Mouse (Mus musculus): ENCODE measurements at regions not wholly inside any gene's neighbourhood (a gene's known extent, or its start where the extent isn't known, plus 50 kb on each side); places are given as distances from the start of the nearest gene placed in this dataset.
A peak's percentile ranks its signal among the peaks of the same experiment; 100 is the strongest.

GRCm38 (mm10) chr13:107394451-107394850 lies 372.5 kb upstream of the Kif2a start:
- no peak for DNase-seq (ENCODE audit: low spot score in 2 of 2)

DNA sequence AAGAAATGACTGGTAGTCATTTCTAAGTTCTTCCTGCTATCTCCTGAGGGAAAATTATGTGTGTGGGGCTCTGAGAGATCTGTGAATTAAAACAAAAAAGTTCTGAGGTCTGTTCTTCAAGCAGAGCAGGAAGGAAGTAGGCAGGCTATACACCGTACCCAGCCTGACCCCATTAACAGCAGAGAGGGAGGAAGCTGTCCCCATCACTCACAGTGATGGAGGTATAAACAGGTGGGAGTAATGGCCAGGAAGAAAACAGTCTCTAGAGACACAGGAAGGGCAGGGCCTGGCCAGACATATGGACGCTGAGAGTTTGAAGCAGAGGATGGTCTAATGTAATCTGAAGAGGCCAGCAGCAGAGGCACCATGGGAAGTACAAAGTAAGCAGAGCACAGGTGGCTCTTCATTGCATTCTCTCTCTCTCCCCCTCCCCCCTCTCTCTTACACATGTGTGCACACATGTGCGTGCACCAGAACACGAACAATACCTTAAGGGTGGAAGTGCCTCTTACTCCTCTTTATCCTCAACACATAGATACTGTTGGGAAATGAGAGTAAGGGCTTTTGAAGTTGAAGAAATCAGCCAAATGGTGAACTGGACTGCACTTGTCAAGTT lies 367.7 kb upstream of the Kif2a start:
- DNase-seq (ENCODE audit: low spot score in 2 of 2) = no peak

GRCm38 (mm10) chr13:107389074-107389473 lies 367.1 kb upstream of the Kif2a start:
- no peak for DNase-seq (ENCODE audit: low spot score in 2 of 2)

GRCm38 (mm10) chr13:107378076-107378475 lies 356.1 kb upstream of the Kif2a start:
- DNase-seq (ENCODE audit: low spot score in 2 of 2) = no peak

DNA sequence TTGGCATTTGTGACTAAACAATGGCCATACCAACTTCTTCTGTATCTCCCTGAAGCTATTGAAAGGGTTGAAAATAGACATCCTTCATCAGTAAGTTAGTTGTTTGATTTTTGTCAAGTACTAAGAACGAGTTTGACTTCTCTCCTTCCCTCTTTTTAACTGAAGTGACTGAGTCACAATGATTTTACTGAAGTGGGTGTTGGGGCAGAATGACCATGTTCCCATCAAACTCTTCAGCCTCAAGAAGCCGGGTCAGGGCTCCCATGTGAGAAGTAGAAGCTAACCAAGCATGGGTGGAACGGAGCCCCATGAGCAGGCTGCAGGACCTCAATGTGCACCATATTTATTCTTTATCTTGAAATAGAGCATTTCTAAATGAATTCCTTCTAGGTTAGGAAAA lies 350.7 kb upstream of the Kif2a start:
- DNase-seq (ENCODE audit: low spot score in 2 of 2) = no peak

GRCm38 (mm10) chr13:107371616-107372582 lies 350.0 kb upstream of the Kif2a start:
- DNase-seq (ENCODE audit: low spot score in 2 of 2) = no peak

- DNase-seq (ENCODE audit: low spot score in 2 of 2) = no peak
These were observed 345.7 kb upstream of the Kif2a start for GRCm38 (mm10) chr13:107367639-107368038.

GRCm38 (mm10) chr13:107365766-107366165 lies 343.8 kb upstream of the Kif2a start:
- no peak for DNase-seq (ENCODE audit: low spot score in 2 of 2)

DNA sequence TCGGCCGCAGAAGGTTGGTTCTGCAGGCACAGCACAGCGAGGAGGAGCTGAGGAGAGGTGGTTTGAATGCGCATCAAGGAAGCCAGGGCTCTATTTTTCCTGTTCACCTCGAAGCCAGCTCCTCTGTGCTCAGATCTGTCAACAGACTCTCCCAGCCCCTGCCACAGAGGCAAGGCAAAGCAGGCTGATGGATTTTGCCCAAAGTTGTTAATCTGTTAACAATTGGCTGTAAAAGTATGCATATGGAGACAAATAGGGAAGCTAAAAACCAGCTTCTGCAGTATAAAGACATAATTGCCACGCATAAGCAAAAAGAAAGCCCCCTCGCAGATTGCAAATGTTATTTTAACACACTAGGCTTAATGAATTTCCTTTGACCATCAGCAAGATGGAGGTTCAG lies 343.3 kb upstream of the Kif2a start:
- no peak for DNase-seq (ENCODE audit: low spot score in 2 of 2)

GRCm38 (mm10) chr13:107362806-107363687 lies 341.1 kb upstream of the Kif2a start:
- DNase-seq (ENCODE audit: low spot score in 2 of 2) = peak in 1 of 2 experiments; percentile 8

DNA sequence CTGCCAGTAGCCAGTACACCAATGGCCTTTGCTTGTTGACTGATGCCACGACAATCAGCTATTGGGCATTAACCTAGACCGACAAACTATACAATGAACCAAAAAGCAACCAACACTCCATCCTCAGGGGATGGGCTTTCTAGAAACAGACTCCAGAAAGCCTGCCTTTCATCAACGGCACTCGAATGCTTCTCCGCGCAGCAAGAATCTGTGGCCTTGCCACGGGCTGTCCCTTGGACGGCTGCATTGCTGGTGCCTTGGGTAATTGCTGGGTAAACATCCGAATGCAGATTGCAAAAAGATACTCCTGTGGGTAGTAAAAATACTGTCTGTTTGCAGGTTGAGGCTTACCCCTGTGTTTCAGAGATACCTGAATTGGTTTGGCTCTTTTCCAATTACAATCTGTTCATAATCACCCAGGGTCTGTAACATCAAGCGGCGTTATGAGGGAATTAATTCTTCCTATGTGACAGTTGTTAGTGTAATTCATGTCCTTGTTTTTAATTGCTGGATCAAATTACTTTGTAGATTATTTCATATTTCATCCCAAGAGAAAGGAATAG lies 319.0 kb upstream of the Kif2a start:
- DNase-seq (ENCODE audit: low spot score in 2 of 2) = no peak

- DNase-seq (ENCODE audit: low spot score in 2 of 2) = no peak
These were observed 316.2 kb upstream of the Kif2a start for GRCm38 (mm10) chr13:107338111-107338510.

DNA sequence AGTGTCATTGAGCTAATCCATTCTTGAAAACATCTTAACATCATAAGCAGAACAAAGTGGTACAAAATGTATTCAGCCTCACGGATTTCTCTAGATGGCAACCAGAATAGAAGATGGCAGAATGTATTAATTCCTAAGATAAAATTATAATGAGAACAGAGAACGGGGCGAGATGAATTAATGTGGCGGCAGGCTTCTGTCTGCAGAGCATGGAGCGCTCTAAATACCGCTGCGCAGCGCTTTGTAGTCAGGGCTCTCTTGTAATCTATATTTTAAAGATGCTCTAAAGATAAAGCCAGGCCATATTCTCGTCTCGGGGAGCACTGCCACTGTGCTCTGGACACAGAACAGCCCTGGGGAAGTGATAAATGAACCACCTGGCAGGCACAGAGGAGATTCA lies 315.2 kb upstream of the Kif2a start:
- DNase-seq (ENCODE audit: low spot score in 2 of 2) = peak; percentile 26 to 45

DNA sequence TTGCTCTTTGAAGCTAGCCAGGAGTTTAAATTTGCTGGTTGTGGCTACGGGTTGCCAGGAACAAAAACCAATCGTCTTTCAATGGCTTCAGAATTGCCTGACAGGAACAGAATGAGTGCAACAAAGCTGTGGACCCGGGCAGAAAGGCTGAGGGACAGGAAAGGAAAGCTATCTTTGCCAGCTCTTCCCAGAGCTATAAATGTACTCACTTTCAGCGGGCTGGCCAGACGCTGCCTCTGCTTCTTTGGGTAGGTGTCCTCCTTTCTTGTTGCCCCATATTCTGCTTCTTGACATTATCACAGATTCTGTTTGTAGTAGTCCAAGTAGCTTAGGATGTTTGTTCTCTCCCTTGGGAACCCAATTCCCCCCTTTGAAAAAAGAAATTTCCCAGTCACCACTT lies 307.4 kb upstream of the Kif2a start:
- DNase-seq (ENCODE audit: low spot score in 2 of 2) = no peak

DNA sequence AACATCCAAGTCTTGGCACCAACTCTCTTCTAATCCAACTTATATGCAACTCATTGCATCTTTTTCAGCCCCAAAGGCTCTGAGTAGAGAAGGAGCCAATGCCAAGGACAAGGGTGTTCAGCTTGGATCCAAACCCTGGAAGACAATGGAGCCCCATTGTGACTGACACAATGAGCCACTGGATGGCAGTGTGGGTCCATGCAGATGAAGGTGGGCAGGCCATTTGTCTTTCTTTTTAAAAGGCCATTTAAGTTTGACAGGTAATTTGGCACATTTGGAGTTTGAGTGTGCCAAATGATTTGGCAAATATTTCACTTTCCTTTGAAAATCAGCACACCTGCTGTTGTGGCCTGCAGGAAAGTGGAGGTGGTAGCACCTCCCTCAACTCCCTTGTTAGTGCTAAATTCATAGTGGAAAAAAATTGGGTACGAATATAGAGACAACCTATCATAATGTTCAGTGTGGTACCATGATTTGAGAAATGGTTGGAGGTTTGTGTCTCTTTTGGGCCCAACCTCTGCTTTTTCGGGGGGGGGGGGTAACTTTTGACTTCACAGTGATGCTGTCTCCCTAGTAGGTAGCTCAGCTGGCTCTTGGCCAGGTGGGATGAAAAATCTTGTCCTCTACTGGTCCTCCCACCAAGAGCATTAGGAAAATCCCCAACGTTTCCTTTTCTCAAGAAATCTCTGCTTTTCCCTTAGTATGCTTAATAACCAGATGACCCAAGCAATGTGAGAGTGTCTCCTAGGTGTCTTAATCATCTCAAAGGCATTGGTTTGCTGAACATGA lies 304.0 kb upstream of the Kif2a start:
- DNase-seq (ENCODE audit: low spot score in 2 of 2) = peak; percentile 60 to 82

- no peak for DNase-seq (ENCODE audit: low spot score in 2 of 2)
These were observed 292.8 kb upstream of the Kif2a start for GRCm38 (mm10) chr13:107314746-107315145.

DNA sequence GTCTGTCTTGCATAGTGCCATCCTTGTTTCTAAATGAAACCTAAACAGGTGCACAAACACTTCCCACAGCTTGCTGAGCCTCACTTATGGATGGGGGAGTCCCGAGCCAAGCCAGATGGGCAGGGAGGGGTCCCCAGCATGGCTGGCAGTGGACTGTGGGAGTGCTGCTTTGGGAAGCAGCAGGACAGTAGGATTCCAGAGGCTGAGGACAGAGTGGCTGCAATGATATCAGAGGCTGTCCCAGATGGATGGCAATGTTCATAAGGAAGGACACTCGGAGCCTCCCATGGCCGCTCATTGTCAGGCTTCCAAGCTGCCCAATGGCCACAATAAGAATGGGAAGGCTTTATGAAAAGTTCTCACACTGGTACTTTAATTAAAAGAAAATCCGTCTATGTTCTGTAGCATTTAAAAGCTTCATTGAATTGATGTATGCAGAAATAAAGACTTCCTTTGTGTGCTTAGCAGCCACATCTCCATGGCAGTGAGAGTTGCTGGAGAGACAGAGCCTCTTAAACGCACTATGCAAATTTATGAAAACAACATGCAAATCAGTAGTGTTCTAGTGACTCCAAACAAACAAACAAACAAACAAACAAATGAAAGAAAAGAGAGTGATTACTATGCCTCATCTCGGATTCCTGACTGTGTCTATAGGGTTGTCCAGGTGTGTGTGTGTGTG lies 287.2 kb upstream of the Kif2a start:
- no peak for DNase-seq (ENCODE audit: low spot score in 2 of 2)

GRCm38 (mm10) chr13:107308404-107308803 lies 286.5 kb upstream of the Kif2a start:
- DNase-seq (ENCODE audit: low spot score in 2 of 2) = no peak

DNA sequence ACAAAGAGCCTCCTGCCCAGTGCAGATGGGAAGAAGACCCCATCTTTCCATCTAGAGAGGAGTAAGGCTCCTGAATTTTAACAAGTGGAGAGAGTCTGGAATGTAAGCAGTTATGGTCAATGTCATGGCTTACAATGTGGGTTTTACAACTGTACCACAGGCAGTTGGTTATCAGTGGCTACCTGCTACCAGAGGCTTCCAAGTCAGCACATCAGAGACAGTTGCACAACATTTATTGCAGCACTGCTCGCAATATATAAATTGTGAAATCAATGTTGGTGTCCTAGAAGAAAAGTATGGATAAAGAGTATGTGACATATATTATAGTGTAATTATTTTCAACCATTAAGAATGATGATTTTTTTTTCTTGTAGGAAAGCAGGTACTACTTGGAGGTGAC lies 285.0 kb upstream of the Kif2a start:
- DNase-seq (ENCODE audit: low spot score in 2 of 2) = no peak

DNA sequence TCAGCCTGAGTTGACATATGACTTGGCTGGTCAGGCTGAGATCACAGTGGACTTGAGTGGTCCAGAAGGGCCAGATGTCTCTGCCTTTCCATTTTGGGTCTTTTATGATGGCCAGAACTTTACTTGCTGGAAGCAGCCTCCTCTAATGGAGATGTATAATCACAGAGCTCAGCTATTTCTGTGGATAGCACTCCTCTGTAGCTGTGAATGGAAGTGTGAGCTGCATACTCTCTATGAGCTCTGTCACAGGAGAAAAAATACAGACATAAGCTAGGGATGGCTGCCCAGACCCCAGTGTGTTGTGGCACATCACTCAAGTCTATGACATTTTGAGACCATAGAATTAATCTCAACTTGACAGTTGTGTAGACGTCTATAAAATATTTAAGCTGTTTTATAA lies 284.3 kb upstream of the Kif2a start:
- no peak for DNase-seq (ENCODE audit: low spot score in 2 of 2)

All from frontal cortex, postnatal 36 days (tissue).